Mouse (Mus musculus) stomach, postnatal 0 days (tissue): ENCODE measurements at regions not wholly inside any gene's neighbourhood (a gene's known extent, or its start where the extent isn't known, plus 50 kb on each side); places are given as distances from the start of the nearest gene placed in this dataset.

Source experiments
- ATAC-seq: fragments of 200-750 bp; cut with Nextera tagmentation; 2 replicates; pipeline ENCODE4 v1.8.0; 2017; ENCODE audit not compliant: low FRiP score, low TSS enrichment
- DNase-seq: peaks from one replicate; pipeline ENCODE4 v3.0.0-alpha.2; 2016; ENCODE audit warnings: low spot score
- H3K27ac ChIP-seq: fragments of 300-500 bp; sonication (generic); replicated peaks from 2 replicates; pipeline ENCODE4 v1.5.1; 2014; ENCODE audit warnings: mild to moderate bottlenecking, control low read depth
- H3K27me3 ChIP-seq: fragments of 300-500 bp; sonication (generic); 2 replicates; pipeline ENCODE4 v1.6.1; 2014; ENCODE audit warnings: low read length; ENCODE audit not compliant: control insufficient read depth, insufficient read depth
- H3K36me3 ChIP-seq: fragments of 300-500 bp; sonication (generic); 2 replicates; pipeline ENCODE4 v1.6.1; 2014; ENCODE audit warnings: low read length, mixed read lengths; ENCODE audit not compliant: control insufficient read depth, insufficient read depth
- H3K4me1 ChIP-seq: fragments of 300-500 bp; sonication (generic); replicated peaks from 2 replicates; pipeline ENCODE4 v1.6.1; 2014; ENCODE audit warnings: antibody characterized with exemption; ENCODE audit not compliant: control insufficient read depth, insufficient read depth
- H3K4me2 ChIP-seq: fragments of 300-500 bp; sonication (generic); replicated peaks from 2 replicates; pipeline ENCODE4 v1.6.1; 2014; ENCODE audit warnings: low read depth, mild to moderate bottlenecking, control low read depth, moderate library complexity
- H3K4me3 ChIP-seq: fragments of 300-500 bp; sonication (generic); 2 replicates; pipeline ENCODE4 v1.5.1; 2014; ENCODE audit warnings: low read depth, low read length, control low read depth
- H3K9ac ChIP-seq: fragments of 300-500 bp; sonication (generic); 2 replicates; pipeline ENCODE4 v1.6.1; 2014; ENCODE audit warnings: mild to moderate bottlenecking, low read length, control low read depth, mixed read lengths
- H3K9me3 ChIP-seq: fragments of 300-500 bp; sonication (generic); 2 replicates; pipeline ENCODE4 v1.6.1; 2016; ENCODE audit warnings: low read length; ENCODE audit not compliant: control insufficient read depth
- CTCF ChIP-seq: IDR thresholded peaks from 2 replicates; pipeline ENCODE4 v1.5.1; 2016; ENCODE audit warnings: antibody characterized with exemption, low read depth, mild to moderate bottlenecking, moderate library complexity
- EP300 ChIP-seq: optimal IDR thresholded peaks from 2 replicates; pipeline ENCODE3; 2016; ENCODE audit warnings: antibody characterized with exemption
- WGBS: fragments of 180-500 bp; shearing (Covaris S2); extraction: QIAGEN DNeasy Blood & Tissue Kit; methylation state at CpG from one replicate; pipeline ENCODE4 v1.1.7; 2014; 5-methylcytosine and 5-hydroxymethylcytosine counted together

DNA sequence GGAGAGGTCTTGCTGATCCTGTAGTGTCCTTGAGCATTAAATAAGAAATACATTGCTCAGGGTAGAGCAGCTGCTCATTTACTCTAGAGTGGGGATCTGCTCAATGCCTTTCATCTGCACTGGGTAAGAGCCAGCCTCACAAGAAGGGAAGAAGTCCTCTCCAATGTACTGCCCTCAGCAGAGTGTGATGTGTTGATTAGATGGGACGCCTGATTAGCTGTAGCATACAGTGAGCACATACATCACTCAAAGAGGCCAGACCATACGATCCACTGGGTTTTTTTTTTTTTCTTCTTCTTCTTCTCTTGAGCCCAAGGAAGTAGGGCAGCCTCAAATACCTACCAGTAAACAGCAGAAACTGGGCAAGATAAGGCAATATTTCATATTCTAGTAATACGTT is 140.7 kb downstream of the Ube2e3 start:
- TF ChIP-seq CTCF (no peak), EP300 (no peak)
- H3K4me3 ChIP-seq, result no peak overlapping the region
- no peaks in the 10 kb centered on the region for H3K27me3 ChIP-seq
- H3K4me1 ChIP-seq, result no peaks in the 10 kb centered on the region
- H3K36me3 ChIP-seq, result no peaks in the 10 kb centered on the region
- DNase-seq (no peak), ATAC-seq (no peak)
- H3K9me3 ChIP-seq, result no peaks in the 10 kb centered on the region
- no peak overlapping the region for H3K9ac ChIP-seq
- 77% methylated on average over 3 of the region's 3 CpGs for WGBS
- H3K27ac ChIP-seq, result no peak overlapping the region
- no peak overlapping the region for H3K4me2 ChIP-seq

GRCm38 (mm10) chr2:79009791-79010190 is 141.9 kb downstream of the Ube2e3 start:
- Histone ChIP-seq H3K27ac (no peak overlapping the region), H3K4me3 (no peak overlapping the region), H3K9ac (no peak overlapping the region), H3K36me3 (no peaks in the 10 kb centered on the region), H3K4me1 (no peaks in the 10 kb centered on the region), H3K27me3 (no peaks in the 10 kb centered on the region), H3K9me3 (no peaks in the 10 kb centered on the region), H3K4me2 (no peak overlapping the region)
- WGBS, result 38% methylated on average over 2 of the region's 2 CpGs
- TF ChIP-seq CTCF, result no peak
- no peak for TF ChIP-seq EP300
- DNase-seq (no peak), ATAC-seq (no peak)

- Histone ChIP-seq H3K9me3 (no peaks in the 10 kb centered on the region), H3K4me2 (no peak overlapping the region), H3K4me3 (no peak overlapping the region), H3K4me1 (no peaks in the 10 kb centered on the region), H3K27ac (no peak overlapping the region), H3K27me3 (no peaks in the 10 kb centered on the region), H3K9ac (no peak overlapping the region), H3K36me3 (no peaks in the 10 kb centered on the region)
- DNase-seq (no peak), ATAC-seq (no peak)
- WGBS, result 63% methylated on average over 2 of the region's 2 CpGs
- no peak for TF ChIP-seq CTCF
- TF ChIP-seq EP300, result no peak
Observed at GRCm38 (mm10) chr2:79010273-79010672, 142.3 kb downstream of the Ube2e3 start.

GRCm38 (mm10) chr2:79018732-79019423 is 151.0 kb downstream of the Ube2e3 start:
- Histone ChIP-seq H3K9ac (no peak overlapping the region), H3K4me3 (no peak overlapping the region), H3K4me2 (no peak overlapping the region), H3K36me3 (no peaks in the 10 kb centered on the region), H3K27me3 (no peaks in the 10 kb centered on the region), H3K9me3 (no peaks in the 10 kb centered on the region), H3K4me1 (no peaks in the 10 kb centered on the region), H3K27ac (no peak overlapping the region)
- no peak for ATAC-seq
- no peak for DNase-seq
- TF ChIP-seq EP300, result no peak
- TF ChIP-seq CTCF, result no peak
- WGBS, result 62% methylated on average over 4 of the region's 4 CpGs

GRCm38 (mm10) chr2:79022954-79023353 is 155.0 kb downstream of the Ube2e3 start:
- H3K9ac ChIP-seq, result no peak overlapping the region
- no peak overlapping the region for H3K4me3 ChIP-seq
- no peak for DNase-seq
- H3K9me3 ChIP-seq, result no peaks in the 10 kb centered on the region
- 87% methylated on average over 2 of the region's 2 CpGs for WGBS
- no peaks in the 10 kb centered on the region for H3K27me3 ChIP-seq
- TF ChIP-seq CTCF (no peak), EP300 (no peak)
- no peak overlapping the region for H3K4me2 ChIP-seq
- H3K36me3 ChIP-seq, result no peaks in the 10 kb centered on the region
- H3K4me1 ChIP-seq, result no peaks in the 10 kb centered on the region
- no peak overlapping the region for H3K27ac ChIP-seq
- ATAC-seq, result no peak

GRCm38 (mm10) chr2:79025678-79026077 is 157.8 kb downstream of the Ube2e3 start:
- 68% methylated on average over 4 of the region's 4 CpGs for WGBS
- no peak for ATAC-seq
- H3K27me3 ChIP-seq, result no peaks in the 10 kb centered on the region
- no peak for DNase-seq
- H3K4me2 ChIP-seq, result no peak overlapping the region
- no peaks in the 10 kb centered on the region for H3K36me3 ChIP-seq
- no peak overlapping the region for H3K27ac ChIP-seq
- no peak overlapping the region for H3K9ac ChIP-seq
- no peak overlapping the region for H3K4me3 ChIP-seq
- no peak for TF ChIP-seq CTCF
- no peak for TF ChIP-seq EP300
- no peaks in the 10 kb centered on the region for H3K4me1 ChIP-seq
- no peaks in the 10 kb centered on the region for H3K9me3 ChIP-seq
